Mouse (Mus musculus): ENCODE measurements around the gene Gtf2h1.

GRCm38 (mm10) chr7:46746381-46746780 lies 49.5 kb upstream of the Gtf2h1 start:
- TF ChIP-seq CTCF (IDR thresholded peaks at IDR 0.05; ENCODE audit: extremely low read depth, insufficient read depth, insufficient read length, insufficient replicate concordance) (no peak), POLR2A (IDR thresholded peaks at IDR 0.05; ENCODE audit: low read depth, low read length) (no peak)
